Mouse (Mus musculus) kidney, embryonic 16.5 days (tissue): ENCODE measurements around the gene Gm3285. TPM values are rescaled to one million over a fixed set of nuclear protein-coding genes. Genes with fewer than 3 reads are reported as not detected.

Source experiments
- ATAC-seq: fragments of 200-750 bp; cut with Nextera tagmentation; 2 replicates; pipeline ENCODE4 v1.8.0; 2017; ENCODE audit warnings: moderate TSS enrichment; ENCODE audit not compliant: low FRiP score, low TSS enrichment
- H3K27ac ChIP-seq: fragments of 300-500 bp; sonication (generic); 2 replicates; pipeline ENCODE4 v1.5.1; 2014; ENCODE audit warnings: low read length
- H3K27me3 ChIP-seq: fragments of 300-500 bp; sonication (generic); 2 replicates; pipeline ENCODE4 v1.6.1; 2014; ENCODE audit warnings: low read length, control low read depth, mixed read lengths; ENCODE audit not compliant: insufficient read depth
- H3K36me3 ChIP-seq: fragments of 300-500 bp; sonication (generic); 2 replicates; pipeline ENCODE4 v1.6.1; 2014; ENCODE audit warnings: low read length, control low read depth, mixed read lengths; ENCODE audit not compliant: insufficient read depth
- H3K4me1 ChIP-seq: fragments of 300-500 bp; sonication (generic); 2 replicates; pipeline ENCODE4 v1.6.1; 2014; ENCODE audit warnings: low read length, control low read depth, mixed read lengths; ENCODE audit not compliant: insufficient read depth
- H3K4me2 ChIP-seq: fragments of 300-500 bp; sonication (generic); replicated peaks from 2 replicates; pipeline ENCODE4 v1.6.1; 2014; ENCODE audit warnings: low read depth, low read length
- H3K4me3 ChIP-seq: fragments of 300-500 bp; sonication (generic); 2 replicates; pipeline ENCODE4 v1.5.1; 2014; ENCODE audit warnings: mild to moderate bottlenecking, low read length
- H3K9ac ChIP-seq: fragments of 300-500 bp; sonication (generic); replicated peaks from 2 replicates; pipeline ENCODE4 v1.6.1; 2014; ENCODE audit warnings: low read length
- H3K9me3 ChIP-seq: fragments of 300-500 bp; sonication (generic); 2 replicates; pipeline ENCODE4 v1.6.1; 2016; ENCODE audit warnings: low read length, control low read depth
- WGBS: fragments of 180-500 bp; shearing (Covaris S2); extraction: QIAGEN DNeasy Blood & Tissue Kit; methylation state at CpG from one replicate; pipeline ENCODE4 v1.1.7; 2014; 5-methylcytosine and 5-hydroxymethylcytosine counted together
- polyA plus RNA-seq: library from polyadenylated mRNA; unstranded; fragments of >200 nt; fragmentation: Nextera tagmentation; extraction: Ambion mirVana; gene quantifications from 2 replicates; pipeline ENCODE4 v1.2.1, GENCODE M21; 2015

Gene Gm3285
- polyA plus RNA-seq, 1 experiment from 2014 or later: not detected

DNA sequence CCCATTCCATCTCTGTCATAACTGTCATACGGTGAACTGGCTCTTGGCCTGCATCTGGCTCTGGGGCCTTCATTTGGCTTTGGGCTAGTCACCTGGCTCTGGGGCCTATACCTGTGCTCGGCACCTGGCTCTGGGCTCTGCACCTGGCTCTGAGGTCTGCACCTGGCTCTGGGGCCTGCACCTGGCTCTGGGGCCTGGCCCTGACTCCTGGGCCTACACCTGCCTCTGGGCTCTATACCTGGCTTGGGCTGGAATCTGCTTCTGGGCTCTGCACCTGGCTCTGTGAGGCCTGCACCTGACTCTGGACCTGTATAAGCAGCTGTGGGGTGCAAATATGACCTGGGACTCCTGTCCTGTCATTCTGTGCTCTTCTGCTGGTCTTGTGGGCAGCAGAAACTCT is 14.2 kb upstream of the Gm3285 start:
- Histone ChIP-seq H3K36me3 (no peaks in the 10 kb centered on the region), H3K4me3 (no peak overlapping the region), H3K9me3 (peaks cover 14% of the 10 kb centered on the region; the same call in 1 of the 2 replicates), H3K4me2 (no peak overlapping the region), H3K27ac (no peak overlapping the region), H3K9ac (no peak overlapping the region), H3K4me1 (no peaks in the 10 kb centered on the region), H3K27me3 (no peaks in the 10 kb centered on the region)
- WGBS: 75% methylated on average over 2 of the region's 2 CpGs
- ATAC-seq: no peak

- no peak within 1 kb of the TSS for H3K4me2 ChIP-seq
- H3K27me3 ChIP-seq: no peaks in the 10 kb centered on the region
- 72% methylated on average over 8 of the region's 9 CpGs for WGBS
- H3K9me3 ChIP-seq: no peaks in the 10 kb centered on the region
- no peaks in the 10 kb centered on the region for H3K36me3 ChIP-seq
- H3K9ac ChIP-seq: no peak within 1 kb of the TSS
- H3K27ac ChIP-seq: no peak within 1 kb of the TSS
- no peak within 1 kb of the TSS for H3K4me3 ChIP-seq
- no peak for ATAC-seq
- H3K4me1 ChIP-seq: no peaks in the 10 kb centered on the region
These were observed 9.2 kb upstream of the Gm3285 start, which contains the start of gene Gm10318 for GRCm38 (mm10) chr10:77852559-77852958. Gene Gm10318, plus strand, starts transcription at chr10:77852859.

DNA sequence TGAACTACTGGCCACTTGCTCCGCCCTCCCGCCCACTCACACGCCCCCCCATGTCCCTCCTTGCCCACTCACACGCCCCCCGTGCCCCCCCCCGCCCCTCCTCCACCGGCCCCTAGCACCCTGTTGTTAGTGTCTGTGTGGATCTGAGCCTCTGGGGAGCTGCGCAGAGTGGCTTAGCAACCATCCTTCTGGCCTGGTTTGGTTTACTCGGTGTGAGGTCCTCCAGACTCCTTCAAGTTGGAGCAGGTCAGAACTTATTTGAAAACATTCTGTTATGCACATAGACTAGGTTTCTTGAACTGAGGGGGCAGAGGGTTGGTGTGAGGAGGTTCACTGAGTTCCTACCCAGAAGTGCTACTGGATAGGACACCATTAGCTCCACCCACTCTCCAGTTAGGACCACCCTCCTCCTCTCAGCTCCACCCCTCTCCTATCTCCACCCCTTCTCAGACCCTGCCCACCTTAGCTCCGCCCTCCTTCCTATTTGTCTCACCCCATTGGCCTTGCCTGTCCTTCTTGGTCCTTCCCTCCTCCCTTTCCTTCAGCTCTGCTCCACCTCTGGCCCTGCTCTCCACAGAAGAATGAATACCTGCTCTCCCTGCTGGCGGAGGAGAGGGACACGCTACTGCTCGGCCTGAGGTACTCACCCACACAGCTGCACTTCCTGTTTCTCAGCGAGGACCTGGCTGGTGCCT is 2.4 kb downstream of the Gm3285 start:
- H3K4me3 ChIP-seq: peak overlapping the region; percentile 32
- WGBS: 29% methylated on average over 14 of the region's 14 CpGs

GRCm38 (mm10) chr10:77864762-77865143 is 3.0 kb downstream of the Gm3285 start:
- no peaks in the 10 kb centered on the region for H3K9me3 ChIP-seq
- H3K4me3 ChIP-seq: peak overlapping the region; percentile 32
- WGBS: 31% methylated on average over 11 of the region's 11 CpGs
- H3K9ac ChIP-seq: no peak overlapping the region
- no peaks in the 10 kb centered on the region for H3K27me3 ChIP-seq
- peak; percentile 5; the same call in 1 of the 2 replicates for ATAC-seq
- H3K4me2 ChIP-seq: peak overlapping the region; percentile 40
- H3K4me1 ChIP-seq: no peaks in the 10 kb centered on the region
- no peak overlapping the region for H3K27ac ChIP-seq
- H3K36me3 ChIP-seq: no peaks in the 10 kb centered on the region

More for the DNA sequence above, 2.4 kb downstream of the Gm3285 start:
- no peaks in the 10 kb centered on the region for H3K4me1 ChIP-seq
- no peaks in the 10 kb centered on the region for H3K36me3 ChIP-seq
- H3K9me3 ChIP-seq: no peaks in the 10 kb centered on the region
- no peak overlapping the region for H3K27ac ChIP-seq
- ATAC-seq: peak; percentile 95
- no peak overlapping the region for H3K9ac ChIP-seq
- H3K27me3 ChIP-seq: no peaks in the 10 kb centered on the region
- H3K4me2 ChIP-seq: peak overlapping the region; percentile 40

GRCm38 (mm10) chr10:77867546-77867945 is 5.8 kb downstream of the Gm3285 start:
- WGBS: 5% methylated on average over 1 of the region's 1 CpGs

DNA sequence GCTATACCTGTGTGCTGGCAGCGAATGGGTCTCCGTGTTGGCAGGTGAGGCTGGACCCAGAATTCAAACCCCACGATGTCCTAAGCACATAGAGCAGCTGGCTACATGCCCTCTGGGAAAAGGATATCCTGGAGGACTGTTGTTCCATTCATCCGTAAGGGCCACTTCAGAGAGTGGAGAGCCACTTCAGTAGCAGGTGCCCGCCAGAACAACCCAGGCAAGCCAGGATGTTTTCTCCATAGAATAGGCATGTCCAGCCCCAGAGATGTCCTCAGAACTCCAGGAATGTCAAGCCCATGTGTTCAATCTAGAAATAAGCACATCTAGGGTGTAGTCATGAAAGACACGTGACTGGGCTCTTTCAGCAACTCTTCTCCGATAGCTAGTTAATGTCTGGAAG is 7.9 kb downstream of the Gm3285 start:
- no peaks in the 10 kb centered on the region for H3K4me1 ChIP-seq
- no peaks in the 10 kb centered on the region for H3K27me3 ChIP-seq
- H3K9ac ChIP-seq: no peak overlapping the region
- no peaks in the 10 kb centered on the region for H3K9me3 ChIP-seq
- H3K36me3 ChIP-seq: no peaks in the 10 kb centered on the region
- no peak overlapping the region for H3K27ac ChIP-seq
- no peak for ATAC-seq
- no peak overlapping the region for H3K4me2 ChIP-seq
- no peak overlapping the region for H3K4me3 ChIP-seq
- 86% methylated on average over 7 of the region's 7 CpGs for WGBS

More at GRCm38 (mm10) chr10:77867546-77867945, 5.8 kb downstream of the Gm3285 start:
- Histone ChIP-seq H3K4me3 (no peak overlapping the region), H3K4me2 (no peak overlapping the region), H3K27me3 (no peaks in the 10 kb centered on the region), H3K9me3 (no peaks in the 10 kb centered on the region), H3K4me1 (no peaks in the 10 kb centered on the region), H3K36me3 (no peaks in the 10 kb centered on the region), H3K27ac (no peak overlapping the region), H3K9ac (no peak overlapping the region)
- ATAC-seq: no peak

- Histone ChIP-seq H3K9me3 (no peaks in the 10 kb centered on the region), H3K27ac (no peak overlapping the region), H3K9ac (no peak overlapping the region), H3K4me1 (no peaks in the 10 kb centered on the region), H3K36me3 (no peaks in the 10 kb centered on the region), H3K27me3 (no peaks in the 10 kb centered on the region), H3K4me3 (no peak overlapping the region), H3K4me2 (no peak overlapping the region)
- ATAC-seq: no peak
- WGBS: 70% methylated on average over 6 of the region's 6 CpGs
These were observed 17.2 kb downstream of the Gm3285 start for GRCm38 (mm10) chr10:77878985-77879384.

DNA sequence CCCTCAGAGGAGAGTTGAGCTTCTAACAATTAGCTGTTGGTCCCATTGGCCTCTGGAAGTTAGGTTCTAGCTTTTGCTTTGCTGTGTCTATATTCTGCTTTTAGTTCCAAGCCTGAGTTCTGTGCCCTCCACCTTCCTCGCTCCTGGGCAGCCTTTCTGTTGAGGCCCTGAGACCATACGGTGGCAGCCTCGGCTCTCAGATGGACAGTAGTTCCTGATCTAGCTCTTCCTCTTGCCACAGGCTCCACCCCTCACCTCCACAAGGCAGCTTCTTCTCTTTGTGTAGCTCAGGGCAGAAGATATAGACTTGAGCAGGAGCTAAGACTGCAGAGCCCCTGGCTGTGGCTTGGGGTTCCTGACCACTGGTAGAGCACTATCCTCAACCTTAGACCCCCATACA is 18.5 kb downstream of the Gm3285 start:
- Histone ChIP-seq H3K4me3 (no peak overlapping the region), H3K4me1 (no peaks in the 10 kb centered on the region), H3K9ac (no peak overlapping the region), H3K27ac (no peak overlapping the region), H3K9me3 (no peaks in the 10 kb centered on the region), H3K4me2 (no peak overlapping the region), H3K36me3 (no peaks in the 10 kb centered on the region), H3K27me3 (no peaks in the 10 kb centered on the region)
- WGBS: 68% methylated on average over 3 of the region's 3 CpGs
- no peak for ATAC-seq

- Histone ChIP-seq H3K27ac (no peak overlapping the region), H3K4me1 (no peaks in the 10 kb centered on the region), H3K9ac (no peak overlapping the region), H3K36me3 (no peaks in the 10 kb centered on the region), H3K9me3 (no peaks in the 10 kb centered on the region), H3K27me3 (no peaks in the 10 kb centered on the region), H3K4me3 (no peak overlapping the region), H3K4me2 (no peak overlapping the region)
- 84% methylated on average over 5 of the region's 5 CpGs for WGBS
- no peak for ATAC-seq
These were observed 20.8 kb downstream of the Gm3285 start for GRCm38 (mm10) chr10:77882553-77882952.

DNA sequence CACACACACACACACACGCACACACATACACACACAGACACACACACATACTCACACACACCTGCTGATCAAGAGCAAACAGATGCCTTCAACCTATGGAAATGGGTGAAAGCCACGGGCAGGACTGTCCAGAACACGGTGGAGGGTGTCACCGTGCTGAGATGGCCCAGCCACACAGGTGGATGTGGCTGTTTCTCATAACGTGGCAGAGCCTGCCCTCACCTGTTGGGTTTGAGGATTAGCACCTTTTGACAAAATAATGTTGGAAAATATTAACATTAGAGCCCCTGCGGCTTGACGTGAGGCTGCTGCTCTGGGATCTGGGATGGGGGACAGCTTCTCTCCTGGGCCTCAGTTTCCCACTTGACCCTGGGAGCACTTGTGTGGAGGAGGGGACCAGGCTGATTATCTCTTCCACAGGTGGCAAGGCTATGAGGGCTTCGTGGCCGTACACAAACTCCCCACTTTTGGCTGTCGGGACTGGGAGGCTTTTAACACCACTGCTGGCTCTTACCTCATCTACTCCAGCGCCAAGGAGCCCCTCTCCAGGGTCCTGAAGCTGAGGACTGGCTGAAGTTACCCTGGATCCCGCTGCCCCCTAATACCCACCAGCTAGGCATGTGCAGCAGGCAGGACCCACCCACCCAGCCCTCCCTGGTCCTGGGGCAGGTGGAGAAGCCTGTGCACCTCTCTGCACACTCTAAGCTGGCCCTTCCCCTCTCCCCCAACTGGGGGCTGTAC is 24.4 kb downstream of the Gm3285 start:
- 49% methylated on average over 12 of the region's 12 CpGs for WGBS
- H3K4me2 ChIP-seq: no peak overlapping the region

More for the DNA sequence above, 24.4 kb downstream of the Gm3285 start:
- Histone ChIP-seq H3K4me3 (no peak overlapping the region), H3K9ac (no peak overlapping the region), H3K4me1 (no peaks in the 10 kb centered on the region), H3K27me3 (no peaks in the 10 kb centered on the region), H3K36me3 (no peaks in the 10 kb centered on the region), H3K9me3 (0 out of 2 replicates have a peak, but pooled peaks cover 3% of the 10 kb centered on the region), H3K27ac (no peak overlapping the region)
- ATAC-seq: no peak
